Comparison of ENCODE assay signal across 23 mouse cellular contexts in the genomic region with DNA sequence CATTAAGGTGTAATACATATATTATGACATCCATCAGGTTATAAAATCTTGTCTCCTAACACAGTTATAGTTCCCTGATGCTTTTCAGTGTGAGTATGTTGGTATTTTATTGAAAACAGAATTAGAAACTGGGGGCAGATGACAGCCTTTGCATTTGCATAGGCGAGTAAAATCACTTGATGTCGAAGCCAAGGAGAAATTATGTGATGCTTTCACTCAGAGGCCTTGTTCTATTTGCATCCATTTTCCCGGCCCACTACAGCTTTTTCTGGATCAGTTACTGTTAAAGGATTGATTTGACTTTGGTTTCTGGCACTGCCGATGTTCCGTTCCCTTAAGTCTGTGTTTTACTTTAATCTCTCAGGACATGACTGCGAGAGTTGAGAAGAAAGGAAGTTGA.
A peak's percentile ranks its signal among the peaks of the same experiment; 100 is the strongest.
DNase-seq lines count a peak whose midpoint lies in the region.
"Had no signal": no experiment of that assay in that cellular context is flagged by ENCODE, and none has a peak within 500 bp of the region (broad histone marks: within the 10 kb centered on the region; RNA-seq: fewer than 3 reads in every experiment).

No protein-coding gene starts in this region.

- DNase-seq in layer of hippocampus, adult 11-12 months (ENCODE audit: low spot score) = peak; percentile 4
- DNase-seq in layer of hippocampus, adult 9-10 months (ENCODE audit: low spot score) = no peak
- peak; percentile 18 to 33 for DNase-seq in right cerebral cortex, adult 2 months (ENCODE audit: low spot score in 2 of 2)
- no peak for DNase-seq in right cerebral cortex, postnatal 25 days
- DNase-seq in left cerebral cortex, adult 9 months (ENCODE audit: low spot score in 2 of 2) = peak; percentile 23 to 33
- no peak for DNase-seq in retina, postnatal 1 day
- no peak for DNase-seq in heart, adult 18-20 months
- DNase-seq: adrenal gland, postnatal 25 days; B cell, adult 2 months; cerebellum, adult 18-20 months; cerebellum, postnatal 14 days; gastrocnemius, postnatal 25 days; heart, adult 11 months; heart, postnatal 36 days; kidney, adult 2 months; kidney, postnatal 36 days; layer of hippocampus, postnatal 36 days; liver; lung, adult 2 months; lung, postnatal 10 days; spleen, adult 18-20 months; thymus, adult 18-20 months; thymus, postnatal 25 days had no signal

Comparison
In these comparisons a context has a peak if more than half of its experiments do, and no peak if none do; other contexts are left out.
1. DNase-seq: peak in layer of hippocampus, adult 11-12 months (single experiment), right cerebral cortex, adult 2 months (2 of 2) and left cerebral cortex, adult 9 months (2 of 2); none in layer of hippocampus, adult 9-10 months (single experiment), right cerebral cortex, postnatal 25 days (single experiment), retina, postnatal 1 day (single experiment) and heart, adult 18-20 months (0 of 2).